Mouse (Mus musculus): ENCODE measurements at regions not wholly inside any gene's neighbourhood (a gene's known extent, or its start where the extent isn't known, plus 50 kb on each side); places are given as distances from the start of the nearest gene placed in this dataset.
A peak's percentile ranks its signal among the peaks of the same experiment; 100 is the strongest.

- Histone ChIP-seq H3K36me3 (ENCODE audit: control insufficient read depth, insufficient read depth, low read length) (no peaks in the 10 kb centered on the region), H3K4me3 (ENCODE audit: low read depth, low read length) (no peak overlapping the region), H3K27ac (ENCODE audit: low read depth, low read length) (peak overlapping the region; percentile 85), H3K9ac (ENCODE audit: low read length) (no peak overlapping the region), H3K9me3 (ENCODE audit: control insufficient read depth, low read length) (no peaks in the 10 kb centered on the region), H3K4me2 (ENCODE audit: low read depth) (peak overlapping the region; percentile 7; the same call in 1 of the 2 replicates), H3K4me1 (ENCODE audit: control insufficient read depth, insufficient read depth, low read length) (peaks cover 35% of the 10 kb centered on the region), H3K27me3 (ENCODE audit: control insufficient read depth, insufficient read depth, low read length) (no peaks in the 10 kb centered on the region)
- no peak for ATAC-seq (ENCODE audit: insufficient read depth, low FRiP score, low TSS enrichment)
- 8% methylated on average over 4 of the region's 4 CpGs for WGBS
- no peak for DNase-seq (ENCODE audit: low spot score)
Measured at GRCm38 (mm10) chr8:92132949-92133348, 224.5 kb upstream of the Irx5 start.

GRCm38 (mm10) chr8:92132526-92132925, 224.9 kb upstream of the Irx5 start:
- peaks cover 37% of the 10 kb centered on the region for H3K4me1 ChIP-seq (ENCODE audit: control insufficient read depth, insufficient read depth, low read length)
- 0 out of 2 replicates have a peak overlapping the region, but pooled peaks have one; percentile 3 for H3K27ac ChIP-seq (ENCODE audit: low read depth, low read length)
- no peak overlapping the region for H3K9ac ChIP-seq (ENCODE audit: low read length)
- no peaks in the 10 kb centered on the region for H3K9me3 ChIP-seq (ENCODE audit: control insufficient read depth, low read length)
- no peak overlapping the region for H3K4me3 ChIP-seq (ENCODE audit: low read depth, low read length)
- DNase-seq (ENCODE audit: low spot score) (no peak), ATAC-seq (ENCODE audit: insufficient read depth, low FRiP score, low TSS enrichment) (no peak)
- WGBS, result 49% methylated on average over 5 of the region's 5 CpGs
- no peak overlapping the region for H3K4me2 ChIP-seq (ENCODE audit: low read depth)
- no peaks in the 10 kb centered on the region for H3K36me3 ChIP-seq (ENCODE audit: control insufficient read depth, insufficient read depth, low read length)
- no peaks in the 10 kb centered on the region for H3K27me3 ChIP-seq (ENCODE audit: control insufficient read depth, insufficient read depth, low read length)

- H3K27me3 ChIP-seq (ENCODE audit: control insufficient read depth, insufficient read depth, low read length), result no peaks in the 10 kb centered on the region
- ATAC-seq (ENCODE audit: insufficient read depth, low FRiP score, low TSS enrichment), result no peak
Measured at GRCm38 (mm10) chr8:92130025-92130557, 227.3 kb upstream of the Irx5 start.

GRCm38 (mm10) chr8:92129241-92130015, 228.0 kb upstream of the Irx5 start:
- WGBS, result 51% methylated on average over 6 of the region's 6 CpGs
- H3K9ac ChIP-seq (ENCODE audit: low read length), result no peak overlapping the region
- peaks cover 27% of the 10 kb centered on the region for H3K4me1 ChIP-seq (ENCODE audit: control insufficient read depth, insufficient read depth, low read length)
- ATAC-seq (ENCODE audit: insufficient read depth, low FRiP score, low TSS enrichment) (no peak), DNase-seq (ENCODE audit: low spot score) (no peak)
- H3K36me3 ChIP-seq (ENCODE audit: control insufficient read depth, insufficient read depth, low read length), result no peaks in the 10 kb centered on the region
- no peaks in the 10 kb centered on the region for H3K9me3 ChIP-seq (ENCODE audit: control insufficient read depth, low read length)
- H3K4me2 ChIP-seq (ENCODE audit: low read depth), result no peak overlapping the region
- H3K27me3 ChIP-seq (ENCODE audit: control insufficient read depth, insufficient read depth, low read length), result no peaks in the 10 kb centered on the region
- H3K27ac ChIP-seq (ENCODE audit: low read depth, low read length), result no peak overlapping the region
- no peak overlapping the region for H3K4me3 ChIP-seq (ENCODE audit: low read depth, low read length)

More at GRCm38 (mm10) chr8:92130025-92130557, 227.3 kb upstream of the Irx5 start:
- no peaks in the 10 kb centered on the region for H3K9me3 ChIP-seq (ENCODE audit: control insufficient read depth, low read length)
- H3K4me2 ChIP-seq (ENCODE audit: low read depth), result no peak overlapping the region
- no peak overlapping the region for H3K9ac ChIP-seq (ENCODE audit: low read length)
- H3K27ac ChIP-seq (ENCODE audit: low read depth, low read length), result no peak overlapping the region
- H3K4me1 ChIP-seq (ENCODE audit: control insufficient read depth, insufficient read depth, low read length), result peaks cover 27% of the 10 kb centered on the region
- no peak for DNase-seq (ENCODE audit: low spot score)
- H3K36me3 ChIP-seq (ENCODE audit: control insufficient read depth, insufficient read depth, low read length), result no peaks in the 10 kb centered on the region
- no peak overlapping the region for H3K4me3 ChIP-seq (ENCODE audit: low read depth, low read length)
- 61% methylated on average over 8 of the region's 8 CpGs for WGBS

GRCm38 (mm10) chr8:92125631-92126030, 231.8 kb upstream of the Irx5 start:
- H3K27ac ChIP-seq (ENCODE audit: low read depth, low read length), result no peak overlapping the region
- H3K4me3 ChIP-seq (ENCODE audit: low read depth, low read length), result no peak overlapping the region
- H3K4me2 ChIP-seq (ENCODE audit: low read depth), result no peak overlapping the region
- H3K9ac ChIP-seq (ENCODE audit: low read length), result no peak overlapping the region
- DNase-seq (ENCODE audit: low spot score) (no peak), ATAC-seq (ENCODE audit: insufficient read depth, low FRiP score, low TSS enrichment) (no peak)
- no peaks in the 10 kb centered on the region for H3K36me3 ChIP-seq (ENCODE audit: control insufficient read depth, insufficient read depth, low read length)
- H3K9me3 ChIP-seq (ENCODE audit: control insufficient read depth, low read length), result no peaks in the 10 kb centered on the region
- 55% methylated on average over 3 of the region's 3 CpGs for WGBS
- H3K4me1 ChIP-seq (ENCODE audit: control insufficient read depth, insufficient read depth, low read length), result peaks cover 14% of the 10 kb centered on the region; the same call in 1 of the 2 replicates
- H3K27me3 ChIP-seq (ENCODE audit: control insufficient read depth, insufficient read depth, low read length), result no peaks in the 10 kb centered on the region

GRCm38 (mm10) chr8:92121296-92121695, 236.1 kb upstream of the Irx5 start:
- Histone ChIP-seq H3K27ac (ENCODE audit: low read depth, low read length) (no peak overlapping the region), H3K36me3 (ENCODE audit: control insufficient read depth, insufficient read depth, low read length) (no peaks in the 10 kb centered on the region), H3K27me3 (ENCODE audit: control insufficient read depth, insufficient read depth, low read length) (no peaks in the 10 kb centered on the region), H3K4me1 (ENCODE audit: control insufficient read depth, insufficient read depth, low read length) (no peaks in the 10 kb centered on the region), H3K4me3 (ENCODE audit: low read depth, low read length) (no peak overlapping the region), H3K9ac (ENCODE audit: low read length) (no peak overlapping the region), H3K4me2 (ENCODE audit: low read depth) (no peak overlapping the region), H3K9me3 (ENCODE audit: control insufficient read depth, low read length) (no peaks in the 10 kb centered on the region)
- DNase-seq (ENCODE audit: low spot score) (no peak), ATAC-seq (ENCODE audit: insufficient read depth, low FRiP score, low TSS enrichment) (no peak)
- 51% methylated on average over 2 of the region's 2 CpGs for WGBS

- no peaks in the 10 kb centered on the region for H3K36me3 ChIP-seq (ENCODE audit: control insufficient read depth, insufficient read depth, low read length)
- 84% methylated on average over 15 of the region's 15 CpGs for WGBS
- peaks cover 16% of the 10 kb centered on the region for H3K4me1 ChIP-seq (ENCODE audit: control insufficient read depth, insufficient read depth, low read length)
- no peak overlapping the region for H3K4me3 ChIP-seq (ENCODE audit: low read depth, low read length)
- no peaks in the 10 kb centered on the region for H3K9me3 ChIP-seq (ENCODE audit: control insufficient read depth, low read length)
- no peaks in the 10 kb centered on the region for H3K27me3 ChIP-seq (ENCODE audit: control insufficient read depth, insufficient read depth, low read length)
- DNase-seq (ENCODE audit: low spot score) (no peak), ATAC-seq (ENCODE audit: insufficient read depth, low FRiP score, low TSS enrichment) (no peak)
- H3K27ac ChIP-seq (ENCODE audit: low read depth, low read length), result no peak overlapping the region
- no peak overlapping the region; the same call in 1 of the 2 replicates for H3K9ac ChIP-seq (ENCODE audit: low read length)
- H3K4me2 ChIP-seq (ENCODE audit: low read depth), result no peak overlapping the region
Measured at GRCm38 (mm10) chr8:92115479-92116267, 241.8 kb upstream of the Irx5 start.

GRCm38 (mm10) chr8:92114311-92115275, 242.8 kb upstream of the Irx5 start:
- Histone ChIP-seq H3K4me1 (ENCODE audit: control insufficient read depth, insufficient read depth, low read length) (peaks cover 16% of the 10 kb centered on the region), H3K27me3 (ENCODE audit: control insufficient read depth, insufficient read depth, low read length) (no peaks in the 10 kb centered on the region), H3K27ac (ENCODE audit: low read depth, low read length) (no peak overlapping the region), H3K4me2 (ENCODE audit: low read depth) (peak overlapping the region; percentile 32), H3K4me3 (ENCODE audit: low read depth, low read length) (no peak overlapping the region), H3K9ac (ENCODE audit: low read length) (peak overlapping the region; percentile 26; the same call in 1 of the 2 replicates), H3K9me3 (ENCODE audit: control insufficient read depth, low read length) (no peaks in the 10 kb centered on the region), H3K36me3 (ENCODE audit: control insufficient read depth, insufficient read depth, low read length) (no peaks in the 10 kb centered on the region)
- DNase-seq (ENCODE audit: low spot score) (peak; percentile 56), ATAC-seq (ENCODE audit: insufficient read depth, low FRiP score, low TSS enrichment) (no peak)
- 12% methylated on average over 22 of the region's 22 CpGs for WGBS
